Mouse (Mus musculus): ENCODE data around the gene Vps8.

GRCm38 (mm10) chr16:21550453-21550852, 127.5 kb downstream of the Vps8 start:
- TF ChIP-seq CTCF (IDR thresholded peaks at IDR 0.05; ENCODE audit: extremely low read depth, insufficient read depth, low read length), result no peak
- no peak for TF ChIP-seq POLR2A (IDR thresholded peaks at IDR 0.05; ENCODE audit: extremely low read depth, insufficient read depth, low read length)

Measured in cortical plate, adult 2 months (tissue).